Mouse (Mus musculus) G1E (cell line): ENCODE data around the gene Parp9. TPM values are rescaled to one million over a fixed set of nuclear protein-coding genes. Genes with fewer than 3 reads are reported as not detected.
"Not testable (repeated sequence)": the region's sequence is repeated elsewhere in the genome, so short reads cannot be mapped to it uniquely, and the experiment has no call there.

ENCODE experiments used
- ATAC-seq: 2 replicates; pipeline ENCODE4 v1.8.0; 2016; ENCODE audit warnings: mild to moderate bottlenecking; ENCODE audit not compliant: insufficient number of reproducible peaks, poor library complexity, low FRiP score, severe bottlenecking; ENCODE audit errors: extremely low read depth
- DNase-seq: peaks from one replicate; pipeline ENCODE4 v3.0.0; 2012; ENCODE audit warnings: low spot score
- H3K27me3 ChIP-seq: 2 replicates; pipeline ENCODE4 v1.6.1; 2012; ENCODE audit warnings: mild to moderate bottlenecking, low read length, inconsistent platforms; ENCODE audit not compliant: insufficient read depth
- H3K36me3 ChIP-seq: replicated peaks from 2 replicates; pipeline ENCODE3; 2012; ENCODE audit warnings: mild to moderate bottlenecking, inconsistent platforms
- H3K4me1 ChIP-seq: 2 replicates; pipeline ENCODE4 v1.6.1; 2012; ENCODE audit warnings: low read depth, low read length, inconsistent platforms, mixed read lengths; ENCODE audit not compliant: insufficient read depth
- H3K4me3 ChIP-seq: 2 replicates; pipeline ENCODE4 v1.5.1; 2012; ENCODE audit warnings: low read depth, mild to moderate bottlenecking, inconsistent platforms, low read length, moderate library complexity, mixed read lengths
- H3K9me3 ChIP-seq: replicated peaks from 2 replicates; pipeline ENCODE4 v1.6.1; 2012; ENCODE audit warnings: inconsistent platforms
- CTCF ChIP-seq: IDR thresholded peaks from 2 replicates; pipeline ENCODE4 v1.5.1; 2012; ENCODE audit warnings: low read depth, low read length, inconsistent platforms, mixed read lengths
- GATA1 ChIP-seq: IDR thresholded peaks from 2 replicates; pipeline ENCODE4 v1.6.1; 2012; ENCODE audit warnings: borderline replicate concordance, low read length, inconsistent platforms, mixed read lengths
- GATA2 ChIP-seq: IDR thresholded peaks from 2 replicates; pipeline ENCODE4 v1.6.1; 2012; ENCODE audit warnings: low read depth, low read length, inconsistent platforms, borderline replicate concordance
- POLR2AphosphoS5 ChIP-seq: IDR thresholded peaks from 2 replicates; pipeline ENCODE4 v1.6.1; 2012; ENCODE audit warnings: low read depth, low read length, inconsistent platforms; ENCODE audit not compliant: insufficient replicate concordance
- TAL1 ChIP-seq: conservative IDR thresholded peaks from 2 replicates; pipeline ENCODE4 v1.6.1; 2012; ENCODE audit warnings: low read depth, low read length, inconsistent platforms, mixed read lengths
- polyA plus RNA-seq: library from polyadenylated mRNA; stranded (reverse); fragments of >175 nt; gene quantifications from 2 replicates; pipeline ENCODE4 v1.2.3, GENCODE M21; 2012
- total RNA-seq, 2 experiments: library from RNA; stranded (forward) in 1 of 2; stranded (reverse) in 1 of 2; fragments of 200-1000 nt in 1 of 2; fragments of >200 nt in 1 of 2; fragmentation: Nextera tagmentation in 1 of 2; gene quantifications; 2 replicates each; pipeline ENCODE4 v1.2.3; 2014 to 2017

Gene Parp9
- total and polyA plus RNA-seq, 3 experiments: 2.1 to 36.4 (median 13.5) TPM

- TF ChIP-seq GATA1 (no peak), POLR2AphosphoS5 (peak; percentile 79; the same call in 1 of the 2 replicates), GATA2 (no peak), CTCF (peak; percentile 52; the same call in 1 of the 2 replicates)
- Histone ChIP-seq H3K4me1 (peaks cover 30% of the 10 kb centered on the region), H3K9me3 (no peaks in the 10 kb centered on the region), H3K36me3 (peaks cover 49% of the 10 kb centered on the region), H3K27me3 (no peaks in the 10 kb centered on the region), H3K4me3 (peak overlapping the region; percentile 84)
- peak; percentile 88 for ATAC-seq
- peak; percentile 75 for DNase-seq
Observed at GRCm38 (mm10) chr16:35939690-35940089, 1.4 kb downstream of the Parp9 start.

GRCm38 (mm10) chr16:35941382-35941781 is 3.1 kb downstream of the Parp9 start:
- no peak overlapping the region for H3K4me3 ChIP-seq
- ATAC-seq (no peak), DNase-seq (no peak)
- H3K9me3 ChIP-seq: no peaks in the 10 kb centered on the region
- H3K27me3 ChIP-seq: no peaks in the 10 kb centered on the region
- no peak for TF ChIP-seq GATA1
- TF ChIP-seq CTCF: no peak
- TF ChIP-seq TAL1: no peak
- no peak for TF ChIP-seq POLR2AphosphoS5
- no peak for TF ChIP-seq GATA2
- peaks cover 45% of the 10 kb centered on the region for H3K36me3 ChIP-seq
- H3K4me1 ChIP-seq: peaks cover 30% of the 10 kb centered on the region

GRCm38 (mm10) chr16:35949264-35949663 is 11.0 kb downstream of the Parp9 start:
- Histone ChIP-seq H3K4me1 (peaks cover 8% of the 10 kb centered on the region; the same call in 1 of the 2 replicates), H3K9me3 (no peaks in the 10 kb centered on the region), H3K36me3 (peaks cover 57% of the 10 kb centered on the region), H3K4me3 (no peak overlapping the region), H3K27me3 (no peaks in the 10 kb centered on the region)
- ATAC-seq: no peak
- TF ChIP-seq POLR2AphosphoS5: no peak
- no peak for TF ChIP-seq CTCF
- no peak for DNase-seq

DNA sequence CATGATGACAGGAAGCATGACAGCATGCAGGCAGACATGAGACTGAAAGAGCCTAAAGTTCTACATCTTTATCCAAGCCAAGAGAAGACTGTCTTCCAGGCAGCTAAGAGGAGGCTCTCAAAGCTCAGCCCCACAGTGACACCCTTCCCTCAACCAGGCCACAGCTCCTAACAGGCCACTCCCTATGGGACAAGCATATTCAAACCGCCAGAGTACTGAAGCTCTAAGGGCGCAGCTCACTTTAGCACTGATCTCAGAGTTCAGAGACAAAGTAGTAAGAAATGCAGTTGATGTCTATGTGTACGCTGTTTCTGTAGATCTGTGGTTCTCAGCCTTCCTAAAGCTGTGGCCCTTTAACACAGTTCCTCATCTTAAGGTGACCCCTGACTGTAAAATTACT is 12.9 kb downstream of the Parp9 start:
- TF ChIP-seq POLR2AphosphoS5 (no peak), CTCF (no peak), TAL1 (no peak), GATA1 (no peak), GATA2 (no peak)

GRCm38 (mm10) chr16:35952628-35953130 is 14.4 kb downstream of the Parp9 start:
- Histone ChIP-seq H3K27me3 (no peaks in the 10 kb centered on the region), H3K4me3 (no peak overlapping the region), H3K36me3 (peaks cover 67% of the 10 kb centered on the region), H3K4me1 (peaks cover 15% of the 10 kb centered on the region), H3K9me3 (no peaks in the 10 kb centered on the region)
- DNase-seq (no peak), ATAC-seq (no peak)
- TF ChIP-seq TAL1: no peak

More for the DNA sequence above, 12.9 kb downstream of the Parp9 start:
- DNase-seq (no peak), ATAC-seq (no peak)
- Histone ChIP-seq H3K36me3 (peaks cover 66% of the 10 kb centered on the region), H3K27me3 (no peaks in the 10 kb centered on the region), H3K9me3 (no peaks in the 10 kb centered on the region), H3K4me1 (peaks cover 15% of the 10 kb centered on the region), H3K4me3 (no peak overlapping the region)

DNA sequence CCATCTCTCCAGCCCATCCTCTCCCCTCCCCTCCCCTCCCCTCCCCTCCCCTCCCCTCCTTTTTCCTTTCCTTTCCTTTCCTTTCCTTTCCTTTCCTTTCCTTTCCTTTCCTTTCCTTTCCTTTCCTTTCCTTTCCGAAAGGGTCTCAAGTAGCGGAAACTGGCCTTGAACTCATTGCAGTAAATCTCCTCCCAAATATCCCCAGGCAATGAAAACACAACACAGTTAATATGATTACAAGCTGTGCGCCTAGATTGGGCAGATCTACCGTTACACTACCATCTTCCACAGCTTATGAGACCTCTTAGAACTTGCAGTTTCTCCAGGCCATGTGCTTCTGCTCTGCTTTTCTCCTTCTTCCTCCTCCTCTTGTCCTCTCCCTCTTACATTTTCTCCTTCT is 27.7 kb downstream of the Parp9 start:
- H3K27me3 ChIP-seq, H3K9me3 ChIP-seq, DNase-seq, H3K4me3 ChIP-seq, ATAC-seq: not testable (repeated sequence)
- H3K36me3 ChIP-seq: peaks cover 51% of the 10 kb centered on the region
- peaks cover 12% of the 10 kb centered on the region; the same call in 1 of the 2 replicates for H3K4me1 ChIP-seq

- H3K36me3 ChIP-seq: peaks cover 53% of the 10 kb centered on the region
- TF ChIP-seq GATA1 (no peak), TAL1 (no peak)
Observed at GRCm38 (mm10) chr16:35966411-35967115, 28.3 kb downstream of the Parp9 start.

More at GRCm38 (mm10) chr16:35966411-35967115, 28.3 kb downstream of the Parp9 start:
- ATAC-seq (no peak), DNase-seq (no peak)
- H3K27me3 ChIP-seq: no peaks in the 10 kb centered on the region
- H3K9me3 ChIP-seq: no peaks in the 10 kb centered on the region
- peaks cover 12% of the 10 kb centered on the region; the same call in 1 of the 2 replicates for H3K4me1 ChIP-seq
- H3K4me3 ChIP-seq: no peak overlapping the region
